Mouse (Mus musculus) forebrain, postnatal 0 days (tissue): Measurements from ENCODE around the gene Nos1ap. TPM values are rescaled to one million over a fixed set of nuclear protein-coding genes. Genes with fewer than 3 reads are reported as not detected.

Source experiments
- ATAC-seq: fragments of 200-750 bp; cut with Nextera tagmentation; 2 replicates; pipeline ENCODE4 v1.8.0; 2017; ENCODE audit warnings: mild to moderate bottlenecking, moderate library complexity
- DNase-seq: peaks from one replicate; pipeline ENCODE4 v3.0.0-alpha.2; 2015
- H3K27ac ChIP-seq: fragments of 300-500 bp; sonication (generic); 2 replicates; pipeline ENCODE4 v1.5.1; 2014; ENCODE audit warnings: low read depth, mild to moderate bottlenecking, antibody characterized with exemption, low read length, moderate library complexity, mixed read lengths
- H3K27me3 ChIP-seq: fragments of 300-500 bp; sonication (generic); 2 replicates; pipeline ENCODE4 v1.6.1; 2014; ENCODE audit warnings: mild to moderate bottlenecking, low read length, mixed read lengths; ENCODE audit not compliant: insufficient read depth
- H3K36me3 ChIP-seq: fragments of 300-500 bp; sonication (generic); 2 replicates; pipeline ENCODE4 v1.6.1; 2014; ENCODE audit warnings: mild to moderate bottlenecking, moderate library complexity; ENCODE audit not compliant: insufficient read depth
- H3K4me1 ChIP-seq: fragments of 300-500 bp; sonication (generic); 2 replicates; pipeline ENCODE4 v1.6.1; 2014; ENCODE audit warnings: antibody characterized with exemption; ENCODE audit not compliant: insufficient read depth
- H3K4me2 ChIP-seq: fragments of 300-500 bp; sonication (generic); 2 replicates; pipeline ENCODE4 v1.6.1; 2014; ENCODE audit warnings: low read depth, mild to moderate bottlenecking, moderate library complexity
- H3K4me3 ChIP-seq: fragments of 300-500 bp; sonication (generic); 2 replicates; pipeline ENCODE4 v1.5.1; 2014; ENCODE audit warnings: low read depth, low read length, mixed read lengths
- H3K9ac ChIP-seq: fragments of 300-500 bp; sonication (generic); 2 replicates; pipeline ENCODE4 v1.6.1; 2014; ENCODE audit warnings: mild to moderate bottlenecking
- H3K9me3 ChIP-seq: fragments of 300-500 bp; sonication (generic); 2 replicates; pipeline ENCODE4 v1.6.1; 2016; ENCODE audit warnings: low read length
- CTCF ChIP-seq: sonication (generic); IDR thresholded peaks from 2 replicates; pipeline ENCODE4 v1.5.1; 2016; ENCODE audit warnings: antibody characterized with exemption, control low read depth, low read depth
- WGBS: fragments of 180-500 bp; shearing (Covaris S2); extraction: QIAGEN DNeasy Blood & Tissue Kit; methylation state at CpG from one replicate; pipeline ENCODE4 v1.1.7; 2014; 5-methylcytosine and 5-hydroxymethylcytosine counted together
- polyA plus RNA-seq: library from polyadenylated mRNA; unstranded; fragments of >200 nt; fragmentation: Nextera tagmentation; extraction: Ambion mirVana; gene quantifications from 2 replicates; pipeline ENCODE4 v1.2.1, GENCODE M21; 2015
- total RNA-seq: library from RNA; depleted of rRNA; stranded (reverse); fragments of >200 nt; gene quantifications from 2 replicates; pipeline ENCODE4 v1.2.3, GENCODE M21; 2014

Gene Nos1ap
- total and polyA plus RNA-seq, 2 experiments from 2014 or later, result 12.4 to 14.8 TPM

- DNase-seq (no peak), ATAC-seq (no peak)
- H3K9ac ChIP-seq, result no peak overlapping the region
- TF ChIP-seq CTCF, result no peak
- H3K36me3 ChIP-seq, result no peaks in the 10 kb centered on the region
- no peak overlapping the region for H3K4me2 ChIP-seq
- no peaks in the 10 kb centered on the region for H3K27me3 ChIP-seq
- no peak overlapping the region for H3K4me3 ChIP-seq
- no peak overlapping the region for H3K27ac ChIP-seq
- H3K9me3 ChIP-seq, result no peaks in the 10 kb centered on the region
- H3K4me1 ChIP-seq, result peaks cover 4% of the 10 kb centered on the region; the same call in 1 of the 2 replicates
Measured at GRCm38 (mm10) chr1:170472861-170473260, 116.8 kb downstream of the Nos1ap start.

- Histone ChIP-seq H3K9me3 (no peaks in the 10 kb centered on the region), H3K4me3 (no peak overlapping the region), H3K4me2 (no peak overlapping the region), H3K4me1 (no peaks in the 10 kb centered on the region), H3K9ac (no peak overlapping the region), H3K36me3 (no peaks in the 10 kb centered on the region), H3K27ac (no peak overlapping the region), H3K27me3 (no peaks in the 10 kb centered on the region)
- WGBS, result 41% methylated on average over 6 of the region's 6 CpGs
- ATAC-seq (peak; percentile 68), DNase-seq (peak; percentile 34)
- no peak for TF ChIP-seq CTCF
Measured at GRCm38 (mm10) chr1:170466099-170467009, 123.3 kb downstream of the Nos1ap start.

GRCm38 (mm10) chr1:170462140-170462539 is 127.5 kb downstream of the Nos1ap start:
- no peaks in the 10 kb centered on the region for H3K36me3 ChIP-seq
- no peak overlapping the region for H3K9ac ChIP-seq
- ATAC-seq (no peak), DNase-seq (no peak)
- H3K4me3 ChIP-seq, result no peak overlapping the region
- no peaks in the 10 kb centered on the region for H3K4me1 ChIP-seq
- no peak overlapping the region for H3K27ac ChIP-seq
- H3K27me3 ChIP-seq, result no peaks in the 10 kb centered on the region
- no peak overlapping the region for H3K4me2 ChIP-seq
- WGBS, result 82% methylated on average over 1 of the region's 1 CpGs
- no peak for TF ChIP-seq CTCF
- H3K9me3 ChIP-seq, result no peaks in the 10 kb centered on the region

GRCm38 (mm10) chr1:170459896-170460602 is 129.6 kb downstream of the Nos1ap start:
- no peaks in the 10 kb centered on the region for H3K27me3 ChIP-seq
- ATAC-seq, result peak; percentile 57

DNA sequence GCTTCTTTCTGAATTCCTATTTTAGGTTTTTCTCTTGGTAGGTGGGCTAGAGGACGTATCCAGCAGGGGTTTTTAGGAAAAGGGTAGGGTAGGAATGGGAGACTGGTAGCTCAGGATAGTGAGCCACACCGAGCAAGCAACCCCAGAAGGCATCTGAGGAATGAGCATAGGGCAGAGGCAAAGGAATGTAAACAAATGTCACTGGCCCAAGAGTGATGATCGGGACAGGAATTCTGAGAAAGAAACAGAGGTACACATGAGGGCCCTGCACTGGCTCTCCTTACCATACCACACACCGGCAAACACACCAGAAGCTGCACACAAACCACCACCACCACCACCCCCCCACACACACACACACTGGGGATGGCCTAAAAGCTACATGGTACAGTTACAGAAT is 132.0 kb downstream of the Nos1ap start:
- H3K36me3 ChIP-seq, result no peaks in the 10 kb centered on the region
- no peak for DNase-seq
- H3K4me3 ChIP-seq, result no peak overlapping the region
- H3K27ac ChIP-seq, result no peak overlapping the region
- no peak for ATAC-seq
- 87% methylated on average over 4 of the region's 4 CpGs for WGBS
- H3K9me3 ChIP-seq, result no peaks in the 10 kb centered on the region
- no peaks in the 10 kb centered on the region for H3K27me3 ChIP-seq
- no peak overlapping the region for H3K4me2 ChIP-seq
- no peaks in the 10 kb centered on the region for H3K4me1 ChIP-seq
- no peak for TF ChIP-seq CTCF
- H3K9ac ChIP-seq, result no peak overlapping the region

More at GRCm38 (mm10) chr1:170459896-170460602, 129.6 kb downstream of the Nos1ap start:
- WGBS, result 23% methylated on average over 5 of the region's 5 CpGs
- H3K27ac ChIP-seq, result no peak overlapping the region
- no peak for DNase-seq
- no peak overlapping the region for H3K4me2 ChIP-seq
- H3K9me3 ChIP-seq, result no peaks in the 10 kb centered on the region
- no peaks in the 10 kb centered on the region for H3K4me1 ChIP-seq
- no peaks in the 10 kb centered on the region for H3K36me3 ChIP-seq
- no peak overlapping the region for H3K4me3 ChIP-seq
- TF ChIP-seq CTCF, result no peak
- no peak overlapping the region for H3K9ac ChIP-seq

DNA sequence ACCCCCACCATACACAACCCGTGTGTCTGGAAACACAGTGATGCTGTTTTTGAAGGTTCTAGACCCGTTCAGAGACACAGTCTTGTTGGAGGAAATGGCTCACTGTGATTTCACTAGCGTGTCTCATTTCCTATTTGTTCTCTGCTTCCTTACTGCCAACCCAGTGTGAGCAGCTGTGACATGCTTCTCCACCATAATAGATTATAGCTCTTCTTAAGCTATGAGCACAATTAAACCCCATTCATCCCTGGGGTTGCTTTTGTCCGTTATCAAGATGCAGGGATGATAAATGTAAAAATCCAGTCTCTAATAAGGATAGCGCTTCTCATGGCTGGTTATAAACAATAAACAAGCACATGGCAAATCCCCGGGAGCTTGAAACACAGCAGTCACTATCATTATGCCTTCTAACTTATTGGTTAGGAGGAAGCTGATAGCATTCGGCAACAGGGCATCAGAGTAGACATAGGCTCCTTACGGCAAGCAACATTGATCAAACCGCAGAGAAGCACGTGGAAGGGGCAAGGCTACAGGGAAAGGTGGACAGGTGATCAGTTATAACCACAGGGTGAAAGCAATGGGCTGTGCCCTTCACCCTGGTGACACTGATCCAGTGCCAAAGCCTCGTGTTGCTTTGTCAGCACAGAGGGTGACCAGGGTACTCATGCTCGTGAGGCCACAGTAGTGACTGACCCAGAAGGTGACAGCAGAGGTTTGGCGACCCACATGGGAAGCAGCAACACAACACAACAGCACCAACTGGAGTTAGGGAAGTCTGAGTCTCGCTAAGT is 133.6 kb downstream of the Nos1ap start:
- H3K9me3 ChIP-seq, result no peaks in the 10 kb centered on the region
- no peaks in the 10 kb centered on the region for H3K4me1 ChIP-seq
- no peaks in the 10 kb centered on the region for H3K36me3 ChIP-seq
- DNase-seq (no peak), ATAC-seq (peak; percentile 34)
- no peaks in the 10 kb centered on the region for H3K27me3 ChIP-seq
- 80% methylated on average over 14 of the region's 14 CpGs for WGBS
- no peak for TF ChIP-seq CTCF
- no peak overlapping the region for H3K9ac ChIP-seq
- H3K27ac ChIP-seq, result no peak overlapping the region
- H3K4me3 ChIP-seq, result no peak overlapping the region
- H3K4me2 ChIP-seq, result no peak overlapping the region
